Mouse (Mus musculus): ENCODE data around the gene Apoa1. TPM values are rescaled to one million over a fixed set of nuclear protein-coding genes. Genes with fewer than 3 reads are reported as not detected.

The Apoa1 gene
- polyA plus RNA-seq, 2 experiments, result 1.1 to 9.3 TPM

- Histone ChIP-seq H3K4me2 (replicated peaks; ENCODE audit: low read depth, low read length, severe bottlenecking) (no peak overlapping the region), H3K4me1 (ENCODE audit: control insufficient read depth, insufficient read depth, low read length) (peaks cover 8% of the 10 kb centered on the region), H3K27ac (replicated peaks; ENCODE audit: low read depth, low read length) (no peak overlapping the region), H3K27me3 (ENCODE audit: control insufficient read depth, insufficient read depth, low read length) (no peaks in the 10 kb centered on the region), H3K9me3 (ENCODE audit: control insufficient read depth, low read length) (no peaks in the 10 kb centered on the region), H3K4me3 (replicated peaks; ENCODE audit: low read length) (no peak overlapping the region), H3K36me3 (ENCODE audit: control insufficient read depth, insufficient read depth, low read length) (no peaks in the 10 kb centered on the region), H3K9ac (ENCODE audit: low read depth, low read length, severe bottlenecking) (no peak overlapping the region)
- 88% methylated on average over 6 of the region's 6 CpGs for WGBS
- ATAC-seq (ENCODE audit: low FRiP score, low read depth) (no peak), DNase-seq (ENCODE audit: low spot score) (no peak)
- no peak for TF ChIP-seq POLR2A (IDR thresholded peaks at IDR 0.05; ENCODE audit: borderline replicate concordance, extremely low read depth, insufficient read depth, insufficient read length)
Observed at GRCm38 (mm10) chr9:46235196-46235595, 6.8 kb downstream of the Apoa1 start.

DNA sequence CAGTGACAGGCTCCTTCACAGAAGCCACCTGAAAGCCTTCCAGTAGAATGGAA is 7.0 kb downstream of the Apoa1 start, which contains the start of gene Apoc3:
TSS of gene Apoc3 (minus strand) at position 41 of the 53 bp plus-strand sequence.
- peaks cover 5% of the 10 kb centered on the region for H3K4me1 ChIP-seq (ENCODE audit: control insufficient read depth, insufficient read depth, low read length)
- no peaks in the 10 kb centered on the region for H3K27me3 ChIP-seq (ENCODE audit: control insufficient read depth, insufficient read depth, low read length)
- H3K4me3 ChIP-seq (replicated peaks; ENCODE audit: low read length), result no peak within 1 kb of the TSS
- no peak within 1 kb of the TSS for H3K4me2 ChIP-seq (replicated peaks; ENCODE audit: low read depth, low read length, severe bottlenecking)
- no peaks in the 10 kb centered on the region for H3K9me3 ChIP-seq (ENCODE audit: control insufficient read depth, low read length)
- no peak within 1 kb of the TSS for H3K27ac ChIP-seq (replicated peaks; ENCODE audit: low read depth, low read length)
- H3K9ac ChIP-seq (ENCODE audit: low read depth, low read length, severe bottlenecking), result no peak within 1 kb of the TSS
- no peak for DNase-seq (ENCODE audit: low spot score)
- no peaks in the 10 kb centered on the region for H3K36me3 ChIP-seq (ENCODE audit: control insufficient read depth, insufficient read depth, low read length)
- no peak for ATAC-seq (ENCODE audit: low FRiP score, low read depth)
- TF ChIP-seq POLR2A (IDR thresholded peaks at IDR 0.05; ENCODE audit: borderline replicate concordance, extremely low read depth, insufficient read depth, insufficient read length), result no peak

GRCm38 (mm10) chr9:46235649-46236048 is 7.3 kb downstream of the Apoa1 start:
- Histone ChIP-seq H3K36me3 (ENCODE audit: control insufficient read depth, insufficient read depth, low read length) (no peaks in the 10 kb centered on the region), H3K4me3 (replicated peaks; ENCODE audit: low read length) (no peak overlapping the region), H3K9ac (ENCODE audit: low read depth, low read length, severe bottlenecking) (no peak overlapping the region), H3K27ac (replicated peaks; ENCODE audit: low read depth, low read length) (no peak overlapping the region), H3K4me1 (ENCODE audit: control insufficient read depth, insufficient read depth, low read length) (peaks cover 3% of the 10 kb centered on the region), H3K4me2 (replicated peaks; ENCODE audit: low read depth, low read length, severe bottlenecking) (no peak overlapping the region), H3K9me3 (ENCODE audit: control insufficient read depth, low read length) (no peaks in the 10 kb centered on the region), H3K27me3 (ENCODE audit: control insufficient read depth, insufficient read depth, low read length) (no peaks in the 10 kb centered on the region)
- ATAC-seq (ENCODE audit: low FRiP score, low read depth) (no peak), DNase-seq (ENCODE audit: low spot score) (no peak)
- TF ChIP-seq POLR2A (IDR thresholded peaks at IDR 0.05; ENCODE audit: borderline replicate concordance, extremely low read depth, insufficient read depth, insufficient read length), result no peak
- WGBS, result 60% methylated on average over 4 of the region's 4 CpGs

DNA sequence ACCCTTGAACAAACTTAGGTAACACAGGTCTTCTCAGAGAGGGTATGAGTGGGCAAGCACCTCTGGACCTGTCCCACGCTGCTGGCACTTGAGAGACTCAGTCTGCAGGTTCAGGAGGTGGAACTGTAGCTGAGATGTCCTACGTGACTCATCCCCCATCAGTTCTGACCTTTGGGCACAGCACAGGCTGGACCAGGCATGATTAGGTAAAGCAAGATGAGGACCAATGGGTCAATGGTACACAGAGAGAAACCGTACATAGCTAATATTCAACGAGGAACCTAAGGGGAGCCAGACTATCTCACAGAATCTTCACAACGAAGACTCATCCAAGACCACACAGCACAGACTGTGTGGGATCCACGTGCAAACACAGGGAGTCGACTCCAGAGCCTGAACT is 10.5 kb downstream of the Apoa1 start:
- no peak overlapping the region for H3K4me3 ChIP-seq (replicated peaks; ENCODE audit: low read length)
- no peaks in the 10 kb centered on the region for H3K4me1 ChIP-seq (ENCODE audit: control insufficient read depth, insufficient read depth, low read length)
- no peaks in the 10 kb centered on the region for H3K36me3 ChIP-seq (ENCODE audit: control insufficient read depth, insufficient read depth, low read length)
- WGBS, result 87% methylated on average over 7 of the region's 7 CpGs
- ATAC-seq (ENCODE audit: low FRiP score, low read depth) (no peak), DNase-seq (ENCODE audit: low spot score) (no peak)
- H3K27me3 ChIP-seq (ENCODE audit: control insufficient read depth, insufficient read depth, low read length), result no peaks in the 10 kb centered on the region
- no peak overlapping the region for H3K27ac ChIP-seq (replicated peaks; ENCODE audit: low read depth, low read length)
- no peak for TF ChIP-seq POLR2A (IDR thresholded peaks at IDR 0.05; ENCODE audit: borderline replicate concordance, extremely low read depth, insufficient read depth, insufficient read length)
- H3K9me3 ChIP-seq (ENCODE audit: control insufficient read depth, low read length), result no peaks in the 10 kb centered on the region
- no peak overlapping the region for H3K4me2 ChIP-seq (replicated peaks; ENCODE audit: low read depth, low read length, severe bottlenecking)
- H3K9ac ChIP-seq (ENCODE audit: low read depth, low read length, severe bottlenecking), result no peak overlapping the region

DNA sequence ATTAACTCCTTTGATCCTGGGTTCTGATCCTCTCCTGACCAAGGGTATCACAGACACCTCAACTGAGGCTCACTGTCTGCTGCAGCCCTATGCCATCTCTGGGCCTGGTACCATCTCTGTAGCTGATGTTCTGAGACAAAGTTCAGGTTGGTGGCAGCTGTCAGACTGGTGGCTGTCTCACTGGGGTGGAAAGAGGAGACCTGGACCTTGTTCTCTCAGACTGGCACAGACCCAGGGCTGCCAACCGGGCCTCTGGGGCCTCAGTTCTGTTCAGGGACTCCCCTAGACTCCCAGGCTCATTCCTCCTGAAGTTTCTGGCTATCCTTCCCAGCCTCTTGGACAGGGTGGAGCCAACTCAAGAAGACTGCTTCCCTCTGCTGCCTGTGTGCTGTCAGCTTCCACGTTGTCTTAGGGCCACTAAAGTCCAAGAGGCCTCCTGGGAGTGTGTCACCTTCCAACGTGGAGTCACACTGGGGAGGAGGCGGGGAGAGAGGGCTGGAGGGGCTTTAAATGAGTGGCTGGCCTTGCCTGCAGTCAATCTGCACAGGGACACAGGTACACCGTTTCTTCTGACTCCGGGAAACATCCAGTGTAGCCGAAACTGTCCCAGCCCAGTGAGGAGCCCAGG is 12.3 kb downstream of the Apoa1 start, which contains the start of gene Apoa4:
TSS of gene Apoa4 (plus strand) at position 171 of the 628 bp plus-strand sequence.
- H3K36me3 ChIP-seq (ENCODE audit: control insufficient read depth, insufficient read depth, low read length), result no peaks in the 10 kb centered on the region
- H3K9ac ChIP-seq (ENCODE audit: low read depth, low read length, severe bottlenecking), result no peak within 1 kb of the TSS
- ATAC-seq (ENCODE audit: low FRiP score, low read depth), result no peak
- no peak for DNase-seq (ENCODE audit: low spot score)
- H3K4me3 ChIP-seq (replicated peaks; ENCODE audit: low read length), result no peak within 1 kb of the TSS
- 58% methylated on average over 7 of the region's 7 CpGs for WGBS
- H3K4me1 ChIP-seq (ENCODE audit: control insufficient read depth, insufficient read depth, low read length), result no peaks in the 10 kb centered on the region
- no peak within 1 kb of the TSS for H3K4me2 ChIP-seq (replicated peaks; ENCODE audit: low read depth, low read length, severe bottlenecking)
- H3K27ac ChIP-seq (replicated peaks; ENCODE audit: low read depth, low read length), result no peak within 1 kb of the TSS
- H3K9me3 ChIP-seq (ENCODE audit: control insufficient read depth, low read length), result no peaks in the 10 kb centered on the region
- TF ChIP-seq POLR2A (IDR thresholded peaks at IDR 0.05; ENCODE audit: borderline replicate concordance, extremely low read depth, insufficient read depth, insufficient read length), result no peak
- no peaks in the 10 kb centered on the region for H3K27me3 ChIP-seq (ENCODE audit: control insufficient read depth, insufficient read depth, low read length)

- TF ChIP-seq POLR2A (IDR thresholded peaks at IDR 0.05; ENCODE audit: borderline replicate concordance, extremely low read depth, insufficient read depth, insufficient read length), result no peak
- ATAC-seq (ENCODE audit: low FRiP score, low read depth), result no peak
- WGBS, result 73% methylated on average over 2 of the region's 2 CpGs
Observed at GRCm38 (mm10) chr9:46241818-46242217, 13.4 kb downstream of the Apoa1 start.

More at GRCm38 (mm10) chr9:46241818-46242217, 13.4 kb downstream of the Apoa1 start:
- Histone ChIP-seq H3K4me1 (ENCODE audit: control insufficient read depth, insufficient read depth, low read length) (no peaks in the 10 kb centered on the region), H3K27ac (replicated peaks; ENCODE audit: low read depth, low read length) (no peak overlapping the region), H3K9me3 (ENCODE audit: control insufficient read depth, low read length) (no peaks in the 10 kb centered on the region), H3K9ac (ENCODE audit: low read depth, low read length, severe bottlenecking) (no peak overlapping the region), H3K4me2 (replicated peaks; ENCODE audit: low read depth, low read length, severe bottlenecking) (no peak overlapping the region), H3K4me3 (replicated peaks; ENCODE audit: low read length) (no peak overlapping the region), H3K36me3 (ENCODE audit: control insufficient read depth, insufficient read depth, low read length) (no peaks in the 10 kb centered on the region), H3K27me3 (ENCODE audit: control insufficient read depth, insufficient read depth, low read length) (no peaks in the 10 kb centered on the region)
- DNase-seq (ENCODE audit: low spot score), result no peak

All from limb, embryonic 14.5 days (tissue).